Mouse (Mus musculus) midbrain, embryonic 16.5 days (tissue): ENCODE measurements around the gene Pfn1. TPM values are rescaled to one million over a fixed set of nuclear protein-coding genes. Genes with fewer than 3 reads are reported as not detected.
A peak's percentile ranks its signal among the peaks of the same experiment; 100 is the strongest.

Experiments
- ATAC-seq: fragments of 200-750 bp; cut with Nextera tagmentation; 2 replicates; pipeline ENCODE4 v1.8.0; 2017; ENCODE audit warnings: moderate TSS enrichment
- H3K27ac ChIP-seq: fragments of 300-500 bp; sonication (generic); 2 replicates; pipeline ENCODE4 v1.5.1; 2014; ENCODE audit warnings: mild to moderate bottlenecking, low read length, mixed read lengths
- H3K27me3 ChIP-seq: fragments of 300-500 bp; sonication (generic); 2 replicates; pipeline ENCODE4 v1.6.1; 2014; ENCODE audit warnings: low read depth, low read length, mixed read lengths; ENCODE audit not compliant: control insufficient read depth, insufficient read depth
- H3K36me3 ChIP-seq: fragments of 300-500 bp; sonication (generic); 2 replicates; pipeline ENCODE4 v1.6.1; 2014; ENCODE audit warnings: mild to moderate bottlenecking, low read length, moderate library complexity, mixed read lengths; ENCODE audit not compliant: control insufficient read depth, insufficient read depth
- H3K4me1 ChIP-seq: fragments of 300-500 bp; sonication (generic); 2 replicates; pipeline ENCODE4 v1.6.1; 2014; ENCODE audit warnings: mild to moderate bottlenecking, low read length, mixed read lengths; ENCODE audit not compliant: control insufficient read depth, insufficient read depth
- H3K4me2 ChIP-seq: fragments of 300-500 bp; sonication (generic); 2 replicates; pipeline ENCODE4 v1.6.1; 2014; ENCODE audit warnings: mild to moderate bottlenecking, low read length, mixed read lengths
- H3K4me3 ChIP-seq: fragments of 300-500 bp; sonication (generic); 2 replicates; pipeline ENCODE4 v1.5.1; 2014; ENCODE audit warnings: low read depth, mild to moderate bottlenecking, low read length, moderate library complexity, mixed read lengths
- H3K9ac ChIP-seq: fragments of 300-500 bp; sonication (generic); 2 replicates; pipeline ENCODE4 v1.6.1; 2014; ENCODE audit warnings: low read depth, low read length, mixed read lengths
- H3K9me3 ChIP-seq: fragments of 300-500 bp; sonication (generic); replicated peaks from 2 replicates; pipeline ENCODE4 v1.6.1; 2014; ENCODE audit warnings: mild to moderate bottlenecking, low read length, mixed read lengths; ENCODE audit not compliant: control insufficient read depth, poor library complexity, severe bottlenecking
- WGBS: fragments of 180-500 bp; shearing (Covaris S2); extraction: QIAGEN DNeasy Blood & Tissue Kit; methylation state at CpG from one replicate; pipeline ENCODE4 v1.1.7; 2014; 5-methylcytosine and 5-hydroxymethylcytosine counted together
- polyA plus RNA-seq: library from polyadenylated mRNA; unstranded; fragments of >200 nt; fragmentation: Nextera tagmentation; extraction: Ambion mirVana; gene quantifications from 2 replicates; pipeline ENCODE4 v1.2.1, GENCODE M21; 2015

The Pfn1 gene
- polyA plus RNA-seq, 1 experiment from 2014 or later, result 632 TPM

- Histone ChIP-seq H3K9me3 (no peaks in the 10 kb centered on the region), H3K36me3 (no peaks in the 10 kb centered on the region), H3K27me3 (no peaks in the 10 kb centered on the region), H3K9ac (no peak overlapping the region), H3K4me2 (no peak overlapping the region), H3K4me3 (no peak overlapping the region), H3K4me1 (no peaks in the 10 kb centered on the region), H3K27ac (no peak overlapping the region)
- 40% methylated on average over 7 of the region's 7 CpGs for WGBS
- no peak for ATAC-seq
Observed at GRCm38 (mm10) chr11:70621972-70622814, 32.3 kb downstream of the Pfn1 start.

- H3K36me3 ChIP-seq, result 0 out of 2 replicates have a peak, but pooled peaks cover 3% of the 10 kb centered on the region
- H3K27ac ChIP-seq, result no peak within 1 kb of the TSS
- no peaks in the 10 kb centered on the region for H3K9me3 ChIP-seq
- no peak within 1 kb of the TSS for H3K4me3 ChIP-seq
- H3K4me2 ChIP-seq, result no peak within 1 kb of the TSS
- H3K9ac ChIP-seq, result no peak within 1 kb of the TSS
- H3K27me3 ChIP-seq, result no peaks in the 10 kb centered on the region
- ATAC-seq, result no peak
- H3K4me1 ChIP-seq, result peaks cover 3% of the 10 kb centered on the region; the same call in 1 of the 2 replicates
- WGBS, result 36% methylated on average over 1 of the region's 1 CpGs
Observed at GRCm38 (mm10) chr11:70619101-70619500, 35.3 kb downstream of the Pfn1 start, which contains the start of gene Chrne. Chrne (minus strand) TSS chr11:70619216.

- H3K4me3 ChIP-seq, result peak within 1 kb of the TSS; percentile 13; the same call in 1 of the 2 replicates
- H3K27me3 ChIP-seq, result no peaks in the 10 kb centered on the region
- H3K36me3 ChIP-seq, result peaks cover 13% of the 10 kb centered on the region
- H3K9ac ChIP-seq, result peak within 1 kb of the TSS; percentile 4; the same call in 1 of the 2 replicates
- 10% methylated on average over 21 of the region's 21 CpGs for WGBS
- no peak for ATAC-seq
- H3K9me3 ChIP-seq, result no peaks in the 10 kb centered on the region
- peak within 1 kb of the TSS; percentile 46 for H3K4me2 ChIP-seq
- peaks cover 3% of the 10 kb centered on the region; the same call in 1 of the 2 replicates for H3K4me1 ChIP-seq
- H3K27ac ChIP-seq, result no peak within 1 kb of the TSS
Observed at GRCm38 (mm10) chr11:70615516-70616093, 38.8 kb downstream of the Pfn1 start, which contains the start of gene 4930544D05Rik. 4930544D05Rik (plus strand) TSS chr11:70615848.

GRCm38 (mm10) chr11:70615074-70615473 is 39.4 kb downstream of the Pfn1 start:
- 3% methylated on average over 17 of the region's 17 CpGs for WGBS
- no peak for ATAC-seq

GRCm38 (mm10) chr11:70612505-70612904 is 41.9 kb downstream of the Pfn1 start:
- no peaks in the 10 kb centered on the region for H3K9me3 ChIP-seq
- no peak overlapping the region for H3K4me2 ChIP-seq
- H3K9ac ChIP-seq, result no peak overlapping the region
- peaks cover 3% of the 10 kb centered on the region; the same call in 1 of the 2 replicates for H3K4me1 ChIP-seq
- H3K36me3 ChIP-seq, result peaks cover 33% of the 10 kb centered on the region
- H3K4me3 ChIP-seq, result no peak overlapping the region
- no peaks in the 10 kb centered on the region for H3K27me3 ChIP-seq
- no peak for ATAC-seq
- 84% methylated on average over 7 of the region's 7 CpGs for WGBS
- no peak overlapping the region for H3K27ac ChIP-seq

More at GRCm38 (mm10) chr11:70615074-70615473, 39.4 kb downstream of the Pfn1 start:
- H3K4me2 ChIP-seq, result peak overlapping the region; percentile 46
- H3K36me3 ChIP-seq, result peaks cover 19% of the 10 kb centered on the region
- no peaks in the 10 kb centered on the region for H3K27me3 ChIP-seq
- H3K4me1 ChIP-seq, result peaks cover 3% of the 10 kb centered on the region; the same call in 1 of the 2 replicates
- H3K9me3 ChIP-seq, result no peaks in the 10 kb centered on the region
- peak overlapping the region; percentile 4; the same call in 1 of the 2 replicates for H3K9ac ChIP-seq
- H3K4me3 ChIP-seq, result peak overlapping the region; percentile 13; the same call in 1 of the 2 replicates
- no peak overlapping the region for H3K27ac ChIP-seq

GRCm38 (mm10) chr11:70610752-70611151 is 43.7 kb downstream of the Pfn1 start:
- no peaks in the 10 kb centered on the region for H3K27me3 ChIP-seq
- H3K4me2 ChIP-seq, result no peak overlapping the region
- ATAC-seq, result no peak
- H3K36me3 ChIP-seq, result peaks cover 41% of the 10 kb centered on the region
- H3K9me3 ChIP-seq, result no peaks in the 10 kb centered on the region
- H3K27ac ChIP-seq, result no peak overlapping the region
- 92% methylated on average over 4 of the region's 4 CpGs for WGBS
- H3K4me1 ChIP-seq, result peaks cover 3% of the 10 kb centered on the region; the same call in 1 of the 2 replicates
- H3K4me3 ChIP-seq, result no peak overlapping the region
- H3K9ac ChIP-seq, result no peak overlapping the region

GRCm38 (mm10) chr11:70608381-70609066 is 45.9 kb downstream of the Pfn1 start:
- ATAC-seq, result no peak
- Histone ChIP-seq H3K9me3 (no peaks in the 10 kb centered on the region), H3K4me2 (no peak overlapping the region), H3K27ac (no peak overlapping the region), H3K9ac (no peak overlapping the region), H3K27me3 (no peaks in the 10 kb centered on the region), H3K36me3 (peaks cover 45% of the 10 kb centered on the region), H3K4me3 (no peak overlapping the region), H3K4me1 (no peaks in the 10 kb centered on the region)
- 83% methylated on average over 26 of the region's 26 CpGs for WGBS

- ATAC-seq, result no peak
- H3K9ac ChIP-seq, result no peak overlapping the region
- H3K27me3 ChIP-seq, result no peaks in the 10 kb centered on the region
- H3K4me3 ChIP-seq, result no peak overlapping the region
- H3K4me1 ChIP-seq, result no peaks in the 10 kb centered on the region
- no peak overlapping the region for H3K27ac ChIP-seq
- H3K4me2 ChIP-seq, result no peak overlapping the region
- no peaks in the 10 kb centered on the region for H3K9me3 ChIP-seq
- H3K36me3 ChIP-seq, result peaks cover 44% of the 10 kb centered on the region
- 94% methylated on average over 9 of the region's 9 CpGs for WGBS
Observed at GRCm38 (mm10) chr11:70607611-70608010, 46.8 kb downstream of the Pfn1 start.
